Mouse (Mus musculus) lung, embryonic 16.5 days (tissue): ENCODE data around the gene Sec24d. TPM values are rescaled to one million over a fixed set of nuclear protein-coding genes. Genes with fewer than 3 reads are reported as not detected.

ENCODE experiments used
- ATAC-seq: fragments of 200-750 bp; cut with Nextera tagmentation; 2 replicates; pipeline ENCODE4 v1.8.0; 2017; ENCODE audit warnings: low read depth, mild to moderate bottlenecking, moderate library complexity
- H3K27ac ChIP-seq: fragments of 300-500 bp; sonication (generic); 2 replicates; pipeline ENCODE4 v1.5.1; 2014; ENCODE audit warnings: mild to moderate bottlenecking, control low read depth, low read length
- H3K27me3 ChIP-seq: fragments of 300-500 bp; sonication (generic); 2 replicates; pipeline ENCODE4 v1.6.1; 2014; ENCODE audit warnings: low read depth, low read length, mixed read lengths; ENCODE audit not compliant: control insufficient read depth, insufficient read depth
- H3K36me3 ChIP-seq: fragments of 300-500 bp; sonication (generic); 2 replicates; pipeline ENCODE4 v1.6.1; 2014; ENCODE audit warnings: low read length; ENCODE audit not compliant: control insufficient read depth, insufficient read depth
- H3K4me1 ChIP-seq: fragments of 300-500 bp; sonication (generic); replicated peaks from 2 replicates; pipeline ENCODE4 v1.6.1; 2014; ENCODE audit warnings: low read length, mixed read lengths; ENCODE audit not compliant: control insufficient read depth, insufficient read depth
- H3K4me2 ChIP-seq: fragments of 300-500 bp; sonication (generic); 2 replicates; pipeline ENCODE4 v1.6.1; 2014; ENCODE audit warnings: low read depth, low read length, control low read depth
- H3K4me3 ChIP-seq: fragments of 300-500 bp; sonication (generic); 2 replicates; pipeline ENCODE4 v1.5.1; 2014; ENCODE audit warnings: mild to moderate bottlenecking, low read length, control low read depth
- H3K9ac ChIP-seq: fragments of 300-500 bp; sonication (generic); 2 replicates; pipeline ENCODE4 v1.6.1; 2014; ENCODE audit warnings: low read length, control low read depth
- H3K9me3 ChIP-seq: fragments of 300-500 bp; sonication (generic); 2 replicates; pipeline ENCODE4 v1.6.1; 2016; ENCODE audit warnings: low read length; ENCODE audit not compliant: control insufficient read depth
- WGBS: fragments of 180-500 bp; shearing (Covaris S2); extraction: QIAGEN DNeasy Blood & Tissue Kit; methylation state at CpG from one replicate; pipeline ENCODE4 v1.1.7; 2014; 5-methylcytosine and 5-hydroxymethylcytosine counted together
- polyA plus RNA-seq: library from polyadenylated mRNA; unstranded; fragments of >200 nt; fragmentation: Nextera tagmentation; extraction: Ambion mirVana; gene quantifications from 2 replicates; pipeline ENCODE4 v1.2.1, GENCODE M21; 2015

The Sec24d gene
- polyA plus RNA-seq, 1 experiment from 2014 or later: 73.7 TPM

DNA sequence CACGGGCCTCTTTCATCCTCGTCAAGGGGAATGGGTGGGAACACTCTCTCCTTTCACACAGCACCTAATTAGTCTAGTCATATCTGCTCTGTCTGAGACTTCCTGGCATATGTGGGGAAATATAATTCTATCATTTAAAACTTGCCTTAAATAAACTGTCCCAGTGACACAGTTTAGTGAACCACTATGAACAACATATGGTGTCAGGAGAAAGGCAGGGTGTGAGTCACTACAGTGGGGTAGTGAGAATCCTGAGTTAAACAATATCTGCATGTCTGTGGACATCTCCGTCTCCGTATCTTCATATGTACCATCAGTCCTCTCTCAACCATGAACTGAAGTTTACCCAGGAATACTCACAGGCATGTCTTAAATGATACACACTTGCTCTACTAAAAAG, 123.9 kb downstream of the Sec24d start:
- WGBS: 36% methylated on average over 4 of the region's 4 CpGs
- Histone ChIP-seq H3K27me3 (no peaks in the 10 kb centered on the region), H3K4me1 (no peaks in the 10 kb centered on the region), H3K4me3 (no peak overlapping the region), H3K9ac (no peak overlapping the region), H3K4me2 (no peak overlapping the region), H3K27ac (no peak overlapping the region), H3K9me3 (no peaks in the 10 kb centered on the region), H3K36me3 (no peaks in the 10 kb centered on the region)
- ATAC-seq: no peak; the same call in 1 of the 2 replicates

DNA sequence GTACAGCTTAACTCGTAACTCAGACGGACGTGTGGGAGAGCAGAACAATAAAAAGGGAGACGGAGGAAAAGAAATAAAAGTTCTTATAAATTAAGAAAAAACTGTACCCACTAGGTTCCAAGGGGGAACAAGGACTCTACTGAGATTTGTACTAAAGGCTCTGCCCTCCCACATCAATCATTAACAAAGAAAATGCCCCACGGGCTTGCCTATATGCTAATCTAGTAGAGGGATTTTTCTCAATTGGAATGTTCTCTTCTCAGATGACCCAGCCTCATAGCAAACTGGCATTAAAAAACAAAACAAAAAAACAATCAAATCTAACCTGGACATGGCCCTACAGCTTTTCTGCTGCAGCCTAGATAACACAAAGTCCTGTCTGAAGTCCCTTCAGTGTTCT, 128.4 kb downstream of the Sec24d start:
- H3K4me1 ChIP-seq: no peaks in the 10 kb centered on the region
- H3K36me3 ChIP-seq: no peaks in the 10 kb centered on the region
- no peak overlapping the region for H3K27ac ChIP-seq
- H3K4me2 ChIP-seq: no peak overlapping the region
- H3K27me3 ChIP-seq: no peaks in the 10 kb centered on the region
- H3K4me3 ChIP-seq: no peak overlapping the region
- H3K9me3 ChIP-seq: no peaks in the 10 kb centered on the region
- ATAC-seq: no peak
- WGBS: 78% methylated on average over 5 of the region's 5 CpGs
- H3K9ac ChIP-seq: no peak overlapping the region

DNA sequence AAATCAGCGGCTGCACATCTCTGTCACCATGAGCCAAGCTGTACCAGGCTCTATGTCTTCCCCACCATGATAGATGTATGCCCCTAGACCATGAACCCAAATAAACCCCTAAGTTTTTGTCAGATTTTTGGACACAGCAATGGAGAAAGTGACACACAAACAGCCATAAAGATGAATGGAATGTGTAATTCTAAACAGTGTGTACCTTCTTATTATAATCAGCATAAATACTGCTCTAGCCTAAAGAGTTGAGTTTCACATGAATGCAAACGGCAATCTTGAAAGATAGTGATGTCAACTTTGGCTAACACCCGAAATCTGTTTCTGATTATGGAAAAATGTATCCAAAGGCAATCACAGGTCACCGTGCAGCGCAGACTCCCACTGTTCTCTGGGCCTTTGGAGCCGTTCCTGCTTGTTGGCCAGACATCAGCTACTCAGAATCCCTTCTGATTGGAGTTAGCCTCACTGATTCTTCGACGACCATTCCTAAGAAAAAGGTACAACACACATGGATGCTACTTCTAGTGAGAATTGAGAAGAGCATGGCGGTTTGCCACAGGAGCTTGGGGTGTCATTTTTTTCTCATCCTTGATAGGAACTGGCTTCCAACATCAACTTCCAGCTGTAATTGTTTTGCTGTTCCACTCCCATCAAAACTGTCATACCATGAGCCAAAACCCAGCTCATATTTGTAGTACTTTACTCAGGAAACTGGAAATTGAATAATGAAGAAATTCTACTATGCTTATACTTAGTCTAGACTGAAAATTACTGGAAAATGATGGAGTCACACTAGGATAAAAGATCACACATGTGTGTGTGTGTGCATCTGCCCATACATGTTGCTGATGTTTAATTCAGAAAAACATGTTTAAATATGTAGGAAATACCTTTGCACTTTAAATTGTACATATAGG, 130.6 kb downstream of the Sec24d start:
- Histone ChIP-seq H3K27me3 (no peaks in the 10 kb centered on the region), H3K36me3 (no peaks in the 10 kb centered on the region), H3K9me3 (no peaks in the 10 kb centered on the region), H3K9ac (no peak overlapping the region), H3K27ac (no peak overlapping the region), H3K4me2 (no peak overlapping the region), H3K4me1 (no peaks in the 10 kb centered on the region), H3K4me3 (no peak overlapping the region)
- ATAC-seq: no peak
- WGBS: 66% methylated on average over 9 of the region's 9 CpGs

DNA sequence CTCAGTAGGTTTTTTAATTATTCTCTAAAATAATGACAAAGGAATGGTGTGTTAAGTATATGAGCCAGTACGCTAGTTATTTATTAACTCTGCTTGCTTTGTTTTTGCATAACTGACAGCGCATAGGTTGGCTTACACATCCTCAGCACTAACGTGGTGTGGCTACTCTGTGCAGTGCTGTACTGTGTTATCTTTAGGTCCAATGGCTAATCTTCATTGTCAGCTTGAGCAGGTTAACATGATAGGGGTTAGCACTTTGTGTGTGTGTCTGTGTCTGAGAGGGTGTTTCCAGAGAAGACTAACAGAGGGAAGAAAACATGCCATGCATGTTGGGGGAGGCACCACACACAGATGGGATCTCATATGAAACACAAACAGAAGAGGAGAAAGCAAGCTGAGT, 137.7 kb downstream of the Sec24d start:
- H3K36me3 ChIP-seq: no peaks in the 10 kb centered on the region
- no peak overlapping the region for H3K4me2 ChIP-seq
- no peaks in the 10 kb centered on the region; the same call in 1 of the 2 replicates for H3K27me3 ChIP-seq
- H3K9ac ChIP-seq: no peak overlapping the region
- H3K4me1 ChIP-seq: no peaks in the 10 kb centered on the region
- no peak overlapping the region for H3K4me3 ChIP-seq
- no peaks in the 10 kb centered on the region for H3K9me3 ChIP-seq
- WGBS: 73% methylated on average over 3 of the region's 3 CpGs
- H3K27ac ChIP-seq: no peak overlapping the region
- no peak for ATAC-seq

DNA sequence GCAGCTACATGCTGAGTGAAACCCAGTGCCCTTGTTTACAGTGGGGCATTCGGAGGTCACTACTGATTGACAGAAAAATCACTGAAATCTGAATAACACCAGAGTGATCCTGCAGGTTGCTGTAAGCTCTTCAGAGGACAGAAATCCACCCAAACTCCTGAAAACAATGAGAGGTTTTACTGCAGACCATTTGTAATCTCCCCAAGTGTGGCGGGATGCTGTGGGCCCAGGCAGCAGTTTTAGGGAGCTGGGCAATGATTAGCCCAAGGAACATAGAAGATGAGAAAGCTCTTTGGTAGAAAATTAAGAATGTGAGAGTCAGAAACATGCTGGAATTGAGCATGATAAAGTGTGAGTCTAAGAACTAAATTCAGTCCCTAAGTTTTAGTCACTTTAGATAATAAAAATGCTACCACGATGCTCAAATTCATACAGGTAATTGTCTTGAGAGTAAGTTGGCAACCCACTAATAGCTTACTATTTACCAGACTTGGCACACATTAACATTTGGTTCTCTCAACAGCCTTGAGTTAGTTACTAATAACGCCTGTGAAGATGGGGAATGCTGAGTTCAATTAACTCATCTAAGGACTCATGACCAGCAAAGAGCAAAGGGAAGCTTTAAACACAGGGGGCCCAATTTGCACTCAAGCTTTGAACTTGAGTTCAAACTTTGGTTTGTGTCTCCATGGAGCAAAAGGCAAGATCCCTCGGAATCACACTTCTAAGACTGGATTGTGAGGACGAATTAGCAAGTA, 144.7 kb downstream of the Sec24d start:
- no peak for ATAC-seq
- no peak overlapping the region for H3K9ac ChIP-seq
- no peak overlapping the region for H3K4me2 ChIP-seq
- no peaks in the 10 kb centered on the region for H3K36me3 ChIP-seq
- 74% methylated on average over 6 of the region's 6 CpGs for WGBS
- H3K27me3 ChIP-seq: no peaks in the 10 kb centered on the region
- H3K9me3 ChIP-seq: no peaks in the 10 kb centered on the region
- no peak overlapping the region for H3K27ac ChIP-seq
- no peak overlapping the region for H3K4me3 ChIP-seq
- no peaks in the 10 kb centered on the region for H3K4me1 ChIP-seq

DNA sequence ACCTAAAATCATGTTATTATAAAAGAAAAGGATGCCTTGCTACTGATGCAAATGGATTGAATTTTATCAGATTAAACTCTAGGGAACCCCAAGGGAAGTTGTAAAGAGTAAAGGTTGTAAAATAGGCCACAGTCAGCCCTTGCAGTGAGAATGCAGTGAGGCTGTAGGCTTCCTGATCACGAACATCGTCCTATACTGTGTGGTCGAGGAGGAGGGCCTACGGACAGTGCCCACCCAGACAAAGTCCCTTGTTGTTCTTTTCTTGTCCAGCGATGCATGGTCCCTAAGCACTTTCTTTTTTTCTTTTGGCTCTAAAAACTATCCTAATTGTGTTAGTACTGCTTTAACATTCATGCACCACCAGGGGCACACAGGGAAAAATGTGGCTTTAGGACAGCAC, 145.9 kb downstream of the Sec24d start:
- Histone ChIP-seq H3K9me3 (no peaks in the 10 kb centered on the region), H3K9ac (no peak overlapping the region), H3K4me1 (no peaks in the 10 kb centered on the region), H3K4me3 (no peak overlapping the region), H3K36me3 (no peaks in the 10 kb centered on the region), H3K27ac (no peak overlapping the region), H3K4me2 (no peak overlapping the region), H3K27me3 (no peaks in the 10 kb centered on the region)
- ATAC-seq: no peak
- 84% methylated on average over 5 of the region's 5 CpGs for WGBS

Other genes with a start within 250 kb of the Sec24d start
- gene Myoz2, start 232.4 kb upstream of the Sec24d start, polyA plus RNA-seq: 6.6 and 8.4 TPM in 2 replicates
- 9.1 and 12.1 TPM in 2 replicates for gene Synpo2, start 31.3 kb upstream of the Sec24d start, polyA plus RNA-seq
- 24.9 and 25.1 TPM in 2 replicates for gene Mettl14, start 118.7 kb downstream of the Sec24d start, polyA plus RNA-seq
- gene Prss12, start 179.5 kb downstream of the Sec24d start, polyA plus RNA-seq: 18.1 and 19.3 TPM in 2 replicates